Mouse (Mus musculus) layer of hippocampus, postnatal 25 days (tissue): ENCODE data around the gene Tep1. TPM values are rescaled to one million over a fixed set of nuclear protein-coding genes. Genes with fewer than 3 reads are reported as not detected.
A peak's percentile ranks its signal among the peaks of the same experiment; 100 is the strongest.
"Not testable (repeated sequence)": the region's sequence is repeated elsewhere in the genome, so short reads cannot be mapped to it uniquely, and the experiment has no call there.

ENCODE experiments used
- DNase-seq, 2 experiments: peaks; one replicate each; pipeline ENCODE4 v3.0.0; 2022; ENCODE audit warnings: mixed read lengths in 2 of 2, low spot score in 1 of 2; ENCODE audit errors: extremely low spot score in 1 of 2
- total RNA-seq, 2 experiments: library from RNA; stranded (reverse); gene quantifications; 2 replicates each; pipeline ENCODE4 v1.2.3; 2021

Tep1 gene
- total RNA-seq, 2 experiments from 2014 or later, result 2.1 to 3.1 TPM

DNA sequence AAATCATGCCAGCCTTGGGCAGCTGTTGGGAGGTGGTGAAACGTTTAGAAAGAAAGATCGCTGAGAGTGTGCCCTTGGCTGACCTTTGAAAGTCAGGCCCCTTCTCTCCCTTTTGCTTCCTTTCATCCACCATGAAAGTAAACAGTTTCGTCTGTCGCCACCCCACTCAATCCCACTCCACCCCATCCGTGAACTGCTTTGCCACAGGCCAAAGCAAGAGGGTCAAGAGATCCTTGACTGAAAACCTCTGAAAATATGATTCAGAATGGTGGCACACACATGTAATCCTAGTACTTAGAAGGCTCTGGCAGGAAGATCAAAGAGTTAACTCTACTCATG is 414 bp upstream of the Tep1 start:
- DNase-seq, result no peak

DNA sequence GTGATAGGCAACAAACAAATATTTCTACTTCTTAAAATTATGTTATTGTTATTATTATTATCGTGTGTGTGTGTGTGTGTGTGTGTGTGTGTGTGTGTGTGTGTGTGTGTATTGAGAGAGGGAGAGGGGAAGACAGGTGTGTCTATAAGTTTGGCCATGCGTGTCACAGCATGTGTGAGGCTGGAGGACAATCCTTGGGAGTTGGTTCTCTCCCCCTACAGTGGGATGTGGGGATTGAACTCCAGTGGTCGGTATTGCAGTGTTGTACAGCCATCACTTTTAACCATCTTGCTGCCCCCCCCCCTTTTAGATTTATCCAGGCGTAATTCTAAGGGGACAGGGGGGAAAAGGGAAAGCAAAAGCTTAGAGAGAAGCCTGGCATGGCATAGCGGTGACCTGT is 1.7 kb downstream of the Tep1 start:
- no peak for DNase-seq

GRCm38 (mm10) chr14:50868211-50868610 is 2.1 kb downstream of the Tep1 start:
- DNase-seq, result no peak

DNA sequence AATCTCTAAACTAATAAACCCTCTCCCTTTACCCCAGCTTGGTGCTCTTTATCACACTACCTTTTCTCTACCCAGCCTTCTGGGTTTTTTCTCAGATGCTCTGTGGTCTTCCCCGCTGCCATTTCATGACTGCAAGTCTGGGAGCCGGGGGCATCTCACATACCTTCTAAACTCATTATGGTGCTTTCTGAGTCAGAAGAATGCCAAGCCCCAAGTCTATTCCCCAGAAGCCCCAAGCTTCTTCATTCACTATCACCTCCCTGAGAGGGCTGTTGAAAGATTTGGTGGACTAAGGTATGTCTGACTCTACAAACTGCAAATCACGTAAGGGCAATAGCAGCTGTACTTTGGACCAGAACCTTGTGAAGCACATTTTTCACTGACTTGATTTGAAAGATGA is 3.4 kb downstream of the Tep1 start:
- no peak for DNase-seq

DNA sequence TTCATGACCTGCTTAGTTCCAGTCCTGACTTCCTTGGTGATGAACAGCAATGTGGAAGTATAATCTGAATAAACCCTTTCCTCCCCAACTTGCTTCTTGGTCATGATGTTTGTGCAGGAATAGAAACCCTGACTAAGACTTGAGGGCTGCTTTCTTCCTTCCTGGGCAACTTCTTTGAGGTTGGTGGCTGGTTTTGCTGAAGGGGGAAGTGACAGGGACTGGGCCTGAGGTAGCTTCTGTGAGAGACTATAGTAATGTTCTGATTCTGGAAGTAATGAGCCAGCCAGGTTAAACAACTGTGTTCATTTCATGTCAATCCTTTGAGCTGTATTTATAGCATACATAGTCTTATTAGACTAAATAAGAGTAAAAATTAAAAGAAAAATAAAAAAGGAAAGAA is 5.4 kb downstream of the Tep1 start:
- DNase-seq, result not testable (repeated sequence)

- DNase-seq, result no peak
These were observed 7.7 kb downstream of the Tep1 start for GRCm38 (mm10) chr14:50862641-50863040.

- DNase-seq, result no peak
These were observed 14.6 kb downstream of the Tep1 start for GRCm38 (mm10) chr14:50855788-50856187.

DNA sequence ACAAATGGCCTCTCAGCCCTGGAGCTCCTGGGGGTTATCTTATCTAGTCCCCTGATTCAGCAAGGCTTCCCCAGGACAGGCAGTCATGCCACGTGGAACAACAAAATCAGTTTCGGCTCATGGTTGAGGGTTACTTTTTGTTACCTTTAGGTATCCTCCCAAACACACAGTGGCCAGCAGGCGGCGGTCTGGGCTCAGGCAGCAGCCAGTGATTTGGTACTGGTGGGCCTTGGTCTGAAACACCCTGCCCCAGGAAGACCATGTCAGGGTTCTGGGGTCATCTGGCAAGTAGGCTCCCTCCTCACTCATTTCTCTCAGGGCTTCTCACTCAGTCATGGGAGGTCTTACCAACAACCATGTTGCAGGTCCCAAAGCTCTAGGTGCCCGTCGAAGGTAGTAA is 33.1 kb downstream of the Tep1 start:
- DNase-seq, result no peak

DNA sequence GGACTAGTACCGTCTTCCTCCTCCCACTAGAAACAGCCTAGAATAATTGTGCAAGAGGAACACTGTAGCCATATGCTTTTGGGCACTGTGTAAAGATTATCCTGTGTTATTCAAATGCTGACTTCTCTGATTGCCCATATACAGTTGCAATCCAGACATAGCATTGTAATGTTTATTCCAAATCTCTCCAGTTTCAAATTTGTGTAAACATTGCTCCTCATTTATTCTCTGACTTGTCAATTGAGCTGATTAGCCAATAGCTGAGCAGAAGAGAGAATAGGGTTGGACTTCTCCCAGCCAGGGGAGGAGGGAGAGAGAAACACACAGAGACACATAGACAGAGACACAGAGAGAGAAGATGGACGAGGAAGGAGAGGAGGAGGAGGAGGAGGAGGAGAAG is 35.9 kb downstream of the Tep1 start:
- no peak for DNase-seq

DNA sequence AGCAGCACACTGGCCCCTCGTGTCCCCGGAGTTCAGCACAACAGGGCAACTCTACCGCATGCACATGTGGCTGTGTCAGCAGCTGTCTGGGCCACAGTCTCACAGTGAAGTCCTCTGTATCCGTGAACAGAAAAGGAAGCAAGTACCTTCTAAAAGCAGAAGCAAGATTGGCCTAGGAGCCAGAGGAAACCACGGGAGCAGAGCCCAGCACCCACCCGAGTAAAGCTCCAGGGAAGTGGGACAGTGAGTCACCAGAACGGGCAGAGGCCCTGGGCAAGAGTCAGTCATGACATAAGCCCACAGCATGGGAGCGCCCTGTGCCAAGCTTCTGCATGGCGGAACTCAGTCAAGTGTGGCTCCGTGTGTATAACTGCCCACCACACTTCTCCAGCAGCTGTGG is 36.4 kb downstream of the Tep1 start:
- DNase-seq, result no peak

DNA sequence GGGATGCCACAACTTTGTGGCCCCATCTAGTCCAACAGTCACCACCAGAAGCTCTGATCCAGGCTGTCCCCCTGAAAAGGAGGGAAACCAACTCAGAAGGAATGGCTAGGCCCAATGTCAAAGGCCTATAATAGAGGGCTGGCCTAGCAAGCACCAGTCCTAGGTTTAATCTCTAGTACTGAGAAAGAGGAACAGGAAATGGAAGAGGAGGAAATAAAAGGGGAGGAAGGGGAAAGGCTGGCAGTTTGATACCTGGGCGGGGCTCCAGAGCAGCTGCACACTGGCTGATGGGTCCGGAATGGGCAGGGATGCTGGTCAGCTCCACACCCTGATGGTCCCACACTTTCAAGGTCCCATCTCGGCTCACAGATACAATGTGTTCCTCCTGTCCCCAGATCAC is 40.5 kb downstream of the Tep1 start:
- no peak for DNase-seq

DNA sequence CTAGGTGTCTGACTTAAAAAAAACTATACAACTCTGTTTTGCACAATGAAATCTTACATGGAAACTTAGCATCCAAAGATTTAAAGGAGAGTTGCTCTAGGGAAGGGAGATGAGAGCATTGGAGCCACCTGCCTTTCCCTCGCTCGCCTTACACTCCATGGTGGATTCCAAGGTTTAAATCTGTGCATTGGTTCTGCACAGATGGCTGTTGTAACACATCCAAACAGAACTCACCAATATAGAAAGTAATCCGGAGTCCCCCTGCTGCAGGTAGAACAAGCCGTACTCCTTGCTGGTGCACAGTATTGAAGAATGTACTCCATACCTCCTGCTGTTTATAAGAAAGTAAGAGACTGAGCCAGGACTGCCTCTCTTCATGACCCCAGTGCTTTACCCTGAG is 43.8 kb downstream of the Tep1 start:
- no peak for DNase-seq

GRCm38 (mm10) chr14:50824219-50824618 is 46.1 kb downstream of the Tep1 start:
- no peak for DNase-seq

DNA sequence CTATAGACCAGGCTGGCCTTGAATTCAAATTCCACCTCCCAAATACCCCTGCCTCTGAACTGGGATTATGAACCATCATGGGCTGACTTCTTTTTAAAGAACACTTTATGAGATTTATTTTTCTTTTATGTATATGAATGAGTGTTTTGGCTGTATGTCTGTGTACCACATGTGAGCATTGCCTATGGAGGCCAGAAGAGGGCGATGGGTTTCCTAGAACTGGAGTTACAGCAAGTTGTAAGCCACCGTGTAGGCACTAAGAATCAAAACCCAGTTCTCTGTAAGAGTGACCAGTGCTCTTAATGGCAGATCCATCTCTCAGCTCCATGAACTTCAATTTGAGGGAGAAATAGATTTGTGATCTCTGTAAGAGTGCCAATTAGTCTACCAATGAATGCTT is 47.1 kb downstream of the Tep1 start:
- DNase-seq, result no peak

- no peak for DNase-seq
These were observed 57.3 kb downstream of the Tep1 start for GRCm38 (mm10) chr14:50813060-50813459.

- peak; percentile 96 to 99 for DNase-seq
These were observed 62.8 kb downstream of the Tep1 start, which contains the start of the genes Ccnb1ip1 and Parp2 for GRCm38 (mm10) chr14:50807487-50808072. Ccnb1ip1 (minus strand) TSS chr14:50807732. Parp2 (plus strand) TSS chr14:50807841.

- DNase-seq, result not testable (repeated sequence)
These were observed 63.9 kb downstream of the Tep1 start for GRCm38 (mm10) chr14:50806469-50806868.

- no peak for DNase-seq
These were observed 65.7 kb downstream of the Tep1 start for GRCm38 (mm10) chr14:50804683-50805082.

GRCm38 (mm10) chr14:50802843-50803562 is 67.4 kb downstream of the Tep1 start:
- no peak for DNase-seq

DNA sequence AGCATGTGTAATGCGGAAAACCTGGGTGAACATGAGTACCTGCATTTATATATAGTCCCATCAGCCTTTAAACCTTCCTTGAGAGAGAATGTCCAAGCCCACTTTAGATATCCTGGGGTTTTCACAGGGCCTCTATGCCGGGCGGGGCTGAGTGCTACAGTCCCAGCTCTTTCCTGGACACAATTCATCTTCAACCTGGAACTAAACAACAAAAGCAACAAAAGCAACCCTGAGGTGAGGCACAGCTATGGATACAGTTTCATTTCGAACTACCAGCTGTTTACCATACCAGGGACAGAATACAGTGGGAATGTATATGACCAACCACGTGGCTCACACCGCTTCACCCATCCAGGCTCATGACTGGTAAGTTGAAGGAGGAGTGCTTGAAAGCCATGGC is 67.9 kb downstream of the Tep1 start:
- DNase-seq, result no peak

DNA sequence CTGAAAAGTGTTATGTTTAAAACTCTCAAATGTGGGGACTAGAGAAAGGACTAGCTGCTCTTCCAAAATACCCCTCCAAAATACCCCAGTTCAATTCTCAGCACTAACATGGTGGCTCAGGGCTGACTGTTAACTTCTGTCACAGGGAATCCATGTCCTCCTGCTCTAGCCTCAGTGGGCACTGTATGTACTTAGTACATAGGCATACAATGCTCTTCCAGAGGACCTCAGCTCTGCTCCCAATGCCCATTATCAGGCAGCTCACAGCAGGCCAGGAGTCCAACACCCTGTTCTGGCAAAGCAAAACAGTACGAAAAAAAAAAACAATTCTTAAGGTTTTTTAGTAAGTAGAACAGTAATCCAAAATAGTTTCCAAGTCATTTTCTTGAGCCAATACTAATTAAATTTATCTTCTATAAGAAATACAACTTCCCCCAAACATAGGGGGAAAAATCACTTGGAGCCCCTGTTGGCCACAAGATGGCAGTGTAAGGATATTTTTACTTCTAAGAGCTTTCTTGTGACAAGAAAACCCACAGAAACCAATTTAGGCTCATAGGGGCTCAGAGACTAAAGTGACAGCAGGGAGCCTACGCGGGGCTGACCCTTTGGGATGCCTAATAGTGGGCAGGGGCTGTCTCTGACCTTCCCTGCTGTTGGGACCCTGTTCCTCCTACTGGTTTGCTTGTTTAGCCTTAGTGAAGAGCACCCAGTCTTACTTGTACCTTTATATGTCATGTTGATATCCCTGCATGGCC is 70.7 kb downstream of the Tep1 start:
- DNase-seq, result peak in 1 of 2 experiments; percentile 28

DNA sequence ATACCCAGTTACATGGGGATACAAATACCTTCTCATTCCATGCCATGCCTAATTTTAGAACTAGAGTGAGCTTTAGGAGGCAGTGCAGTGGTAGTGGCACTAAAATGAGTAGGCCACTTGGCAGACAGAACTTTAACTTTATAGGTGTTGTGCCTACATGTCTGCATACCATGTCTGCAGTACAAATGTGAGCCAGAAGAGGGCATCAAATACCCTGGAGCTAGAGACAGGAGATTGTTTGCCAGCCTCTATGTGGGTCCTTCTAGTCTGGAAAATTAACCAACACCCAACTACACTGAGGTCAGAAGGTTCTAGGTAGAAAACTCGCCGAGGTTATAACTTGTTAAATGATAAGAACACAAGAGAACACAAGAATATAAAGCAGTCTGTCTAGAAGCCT is 71.8 kb downstream of the Tep1 start:
- DNase-seq, result no peak
